Mouse (Mus musculus) lung, embryonic 16.5 days (tissue): ENCODE measurements around the gene Aif1. TPM values are rescaled to one million over a fixed set of nuclear protein-coding genes. Genes with fewer than 3 reads are reported as not detected.

Experiments
- ATAC-seq: fragments of 200-750 bp; cut with Nextera tagmentation; 2 replicates; pipeline ENCODE4 v1.8.0; 2017; ENCODE audit warnings: low read depth, mild to moderate bottlenecking, moderate library complexity
- H3K27ac ChIP-seq: fragments of 300-500 bp; sonication (generic); 2 replicates; pipeline ENCODE4 v1.5.1; 2014; ENCODE audit warnings: mild to moderate bottlenecking, control low read depth, low read length
- H3K27me3 ChIP-seq: fragments of 300-500 bp; sonication (generic); 2 replicates; pipeline ENCODE4 v1.6.1; 2014; ENCODE audit warnings: low read depth, low read length, mixed read lengths; ENCODE audit not compliant: control insufficient read depth, insufficient read depth
- H3K36me3 ChIP-seq: fragments of 300-500 bp; sonication (generic); 2 replicates; pipeline ENCODE4 v1.6.1; 2014; ENCODE audit warnings: low read length; ENCODE audit not compliant: control insufficient read depth, insufficient read depth
- H3K4me1 ChIP-seq: fragments of 300-500 bp; sonication (generic); replicated peaks from 2 replicates; pipeline ENCODE4 v1.6.1; 2014; ENCODE audit warnings: low read length, mixed read lengths; ENCODE audit not compliant: control insufficient read depth, insufficient read depth
- H3K4me2 ChIP-seq: fragments of 300-500 bp; sonication (generic); 2 replicates; pipeline ENCODE4 v1.6.1; 2014; ENCODE audit warnings: low read depth, low read length, control low read depth
- H3K4me3 ChIP-seq: fragments of 300-500 bp; sonication (generic); 2 replicates; pipeline ENCODE4 v1.5.1; 2014; ENCODE audit warnings: mild to moderate bottlenecking, low read length, control low read depth
- H3K9ac ChIP-seq: fragments of 300-500 bp; sonication (generic); 2 replicates; pipeline ENCODE4 v1.6.1; 2014; ENCODE audit warnings: low read length, control low read depth
- H3K9me3 ChIP-seq: fragments of 300-500 bp; sonication (generic); 2 replicates; pipeline ENCODE4 v1.6.1; 2016; ENCODE audit warnings: low read length; ENCODE audit not compliant: control insufficient read depth
- WGBS: fragments of 180-500 bp; shearing (Covaris S2); extraction: QIAGEN DNeasy Blood & Tissue Kit; methylation state at CpG from one replicate; pipeline ENCODE4 v1.1.7; 2014; 5-methylcytosine and 5-hydroxymethylcytosine counted together
- polyA plus RNA-seq: library from polyadenylated mRNA; unstranded; fragments of >200 nt; fragmentation: Nextera tagmentation; extraction: Ambion mirVana; gene quantifications from 2 replicates; pipeline ENCODE4 v1.2.1, GENCODE M21; 2015

The Aif1 gene
- polyA plus RNA-seq, 1 experiment from 2014 or later: 7.3 TPM

- no peaks in the 10 kb centered on the region for H3K36me3 ChIP-seq
- H3K9ac ChIP-seq: no peak overlapping the region
- no peak overlapping the region for H3K27ac ChIP-seq
- H3K4me2 ChIP-seq: no peak overlapping the region
- WGBS: 57% methylated on average over 1 of the region's 1 CpGs
- H3K9me3 ChIP-seq: no peaks in the 10 kb centered on the region
- H3K4me3 ChIP-seq: no peak overlapping the region
- peaks cover 8% of the 10 kb centered on the region; the same call in 1 of the 2 replicates for H3K4me1 ChIP-seq
- no peak for ATAC-seq
- 0 out of 2 replicates have a peak, but pooled peaks cover 1% of the 10 kb centered on the region for H3K27me3 ChIP-seq
Observed at GRCm38 (mm10) chr17:35189186-35189585, 13.3 kb upstream of the Aif1 start.

- no peak within 1 kb of the TSS for H3K27ac ChIP-seq
Observed at GRCm38 (mm10) chr17:35187959-35188610, 12.2 kb upstream of the Aif1 start, which contains the start of gene Lst1. TSS of gene Lst1 (minus strand) at chr17:35188439.

GRCm38 (mm10) chr17:35187345-35187744, 11.5 kb upstream of the Aif1 start:
- Histone ChIP-seq H3K4me2 (no peak overlapping the region), H3K27me3 (no peaks in the 10 kb centered on the region), H3K36me3 (no peaks in the 10 kb centered on the region), H3K9me3 (no peaks in the 10 kb centered on the region), H3K9ac (no peak overlapping the region), H3K4me1 (peaks cover 7% of the 10 kb centered on the region; the same call in 1 of the 2 replicates), H3K4me3 (no peak overlapping the region), H3K27ac (no peak overlapping the region)
- ATAC-seq: no peak
- 53% methylated on average over 4 of the region's 4 CpGs for WGBS

More at GRCm38 (mm10) chr17:35187959-35188610, 12.2 kb upstream of the Aif1 start, which contains the start of gene Lst1:
- no peak within 1 kb of the TSS for H3K9ac ChIP-seq
- no peaks in the 10 kb centered on the region for H3K36me3 ChIP-seq
- ATAC-seq: no peak
- H3K9me3 ChIP-seq: no peaks in the 10 kb centered on the region
- WGBS: 71% methylated on average over 7 of the region's 7 CpGs
- H3K4me1 ChIP-seq: peaks cover 7% of the 10 kb centered on the region; the same call in 1 of the 2 replicates
- no peaks in the 10 kb centered on the region for H3K27me3 ChIP-seq
- H3K4me2 ChIP-seq: no peak within 1 kb of the TSS
- no peak within 1 kb of the TSS for H3K4me3 ChIP-seq

DNA sequence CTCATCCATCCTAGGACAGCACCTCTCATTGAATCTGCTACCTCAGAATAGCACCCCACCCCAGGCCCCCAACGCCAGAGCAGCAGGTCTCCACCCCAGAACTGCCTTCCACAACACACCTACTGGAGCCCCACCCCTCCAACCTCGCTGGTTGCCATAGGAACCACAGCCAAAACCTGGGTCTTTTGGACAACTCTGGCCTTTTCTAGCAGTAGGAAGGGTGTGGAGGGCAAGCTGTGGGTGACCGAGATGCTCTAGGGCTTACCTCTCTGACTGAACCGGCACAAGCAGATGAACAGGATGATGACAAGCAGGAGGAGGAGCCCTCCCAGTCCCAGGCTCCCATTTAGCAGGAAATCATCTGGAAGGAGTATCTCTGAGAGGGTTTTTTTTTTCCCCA, 10.8 kb upstream of the Aif1 start:
- Histone ChIP-seq H3K36me3 (no peaks in the 10 kb centered on the region), H3K27ac (peak overlapping the region; percentile 64), H3K4me1 (peaks cover 7% of the 10 kb centered on the region; the same call in 1 of the 2 replicates), H3K9ac (peak overlapping the region; percentile 50), H3K9me3 (no peaks in the 10 kb centered on the region), H3K4me3 (peak overlapping the region; percentile 56), H3K27me3 (no peaks in the 10 kb centered on the region), H3K4me2 (peak overlapping the region; percentile 48)
- ATAC-seq: peak; percentile 41
- 2% methylated on average over 4 of the region's 4 CpGs for WGBS

DNA sequence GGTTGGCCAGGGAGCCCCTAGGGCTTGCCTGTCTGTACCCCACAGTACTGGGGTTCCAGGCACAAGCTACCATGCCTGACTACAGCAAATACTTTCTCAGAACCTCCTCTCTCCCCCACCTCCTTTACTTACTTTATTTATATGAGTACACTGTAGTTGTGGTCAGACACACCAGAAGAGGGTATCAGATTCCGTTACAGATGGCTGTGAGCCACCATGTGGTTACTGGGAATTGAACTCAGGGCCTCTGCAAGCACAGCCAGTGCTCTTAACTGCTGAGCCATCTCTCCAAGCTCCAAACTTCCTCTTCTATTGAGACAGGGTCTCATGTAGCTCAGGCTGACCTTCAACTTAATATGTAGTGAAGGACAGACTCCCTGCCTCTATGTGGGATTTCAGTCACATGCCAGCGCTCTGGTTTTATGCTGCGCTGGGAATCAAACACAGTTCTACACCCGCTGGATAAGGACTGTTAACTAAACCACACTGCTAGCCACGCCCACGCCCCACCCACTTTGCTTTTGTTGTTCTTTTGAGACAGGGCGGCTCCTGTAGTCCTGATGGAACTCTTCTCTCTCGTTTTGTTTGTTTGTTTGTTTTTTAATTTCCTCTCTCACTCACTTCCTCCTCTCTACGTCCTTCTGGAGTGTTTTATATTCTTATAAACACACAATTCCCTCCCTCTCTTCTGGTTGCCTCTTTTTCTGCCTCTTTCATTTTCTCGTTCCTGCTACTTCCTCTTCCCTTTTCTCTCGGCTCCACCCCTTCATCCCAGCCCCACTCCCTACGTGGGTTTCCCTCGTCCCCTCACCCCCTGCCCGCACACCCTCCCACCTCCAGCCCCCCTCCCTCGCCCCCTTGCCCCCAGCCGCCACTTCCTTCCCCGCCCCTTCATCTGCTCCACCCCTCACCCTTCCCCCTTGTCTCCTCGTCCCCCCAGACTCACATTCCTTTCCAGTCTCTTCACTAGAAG, 10.1 kb upstream of the Aif1 start:
- peak overlapping the region; percentile 64 for H3K27ac ChIP-seq
- H3K4me3 ChIP-seq: peak overlapping the region; percentile 56
- WGBS: 2% methylated on average over 18 of the region's 18 CpGs
- no peaks in the 10 kb centered on the region for H3K36me3 ChIP-seq
- ATAC-seq: peak; percentile 86
- H3K4me2 ChIP-seq: peak overlapping the region; percentile 48
- peak overlapping the region; percentile 50 for H3K9ac ChIP-seq
- no peaks in the 10 kb centered on the region for H3K9me3 ChIP-seq
- H3K4me1 ChIP-seq: peaks cover 7% of the 10 kb centered on the region; the same call in 1 of the 2 replicates
- no peaks in the 10 kb centered on the region for H3K27me3 ChIP-seq

DNA sequence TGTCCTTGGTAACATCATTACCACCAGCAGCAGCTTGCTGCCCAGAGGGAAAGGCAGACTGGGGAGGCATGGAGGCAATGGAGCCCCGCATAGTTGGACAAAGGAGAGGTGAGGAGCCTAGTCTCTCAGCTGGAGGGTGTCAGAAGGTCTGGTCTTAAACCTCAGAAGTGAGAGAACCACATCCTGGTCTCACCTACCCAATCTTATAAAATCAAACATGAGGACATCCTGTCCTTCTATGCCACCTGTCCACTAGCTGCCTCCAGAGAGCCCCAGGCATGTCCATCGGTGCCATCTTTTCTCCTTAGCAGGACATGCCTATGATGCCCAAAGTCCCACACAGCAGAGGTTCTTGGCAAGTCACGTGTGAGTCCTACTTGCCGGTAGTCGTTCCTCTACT, 4.2 kb upstream of the Aif1 start:
- ATAC-seq: no peak
- 80% methylated on average over 5 of the region's 5 CpGs for WGBS
- H3K4me1 ChIP-seq: no peaks in the 10 kb centered on the region

DNA sequence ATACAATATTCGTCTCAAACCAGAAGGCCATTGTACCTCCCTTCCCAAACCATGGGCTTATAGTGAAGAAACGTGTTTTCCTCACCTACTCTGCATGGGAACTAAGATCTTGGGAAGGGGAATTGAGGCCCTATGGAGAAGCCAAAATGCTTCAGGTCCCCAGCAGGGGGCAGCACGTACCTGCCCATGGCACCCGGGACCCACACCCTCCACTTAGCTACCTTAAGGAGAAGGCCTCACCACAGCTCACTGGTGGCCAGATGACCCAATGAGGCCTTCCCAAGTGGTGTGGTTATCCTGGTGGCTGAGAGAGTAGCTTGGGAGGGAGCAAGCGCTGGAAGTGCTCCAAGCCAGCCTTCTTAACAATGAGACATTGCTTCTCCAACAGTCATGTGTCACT, 2.7 kb upstream of the Aif1 start:
- ATAC-seq: peak; percentile 86
- no peaks in the 10 kb centered on the region for H3K4me1 ChIP-seq
- WGBS: 8% methylated on average over 5 of the region's 5 CpGs

More for the DNA sequence above, 4.2 kb upstream of the Aif1 start:
- Histone ChIP-seq H3K36me3 (no peaks in the 10 kb centered on the region), H3K27me3 (no peaks in the 10 kb centered on the region), H3K27ac (no peak overlapping the region), H3K4me2 (no peak overlapping the region), H3K9me3 (no peaks in the 10 kb centered on the region), H3K4me3 (no peak overlapping the region), H3K9ac (no peak overlapping the region)

DNA sequence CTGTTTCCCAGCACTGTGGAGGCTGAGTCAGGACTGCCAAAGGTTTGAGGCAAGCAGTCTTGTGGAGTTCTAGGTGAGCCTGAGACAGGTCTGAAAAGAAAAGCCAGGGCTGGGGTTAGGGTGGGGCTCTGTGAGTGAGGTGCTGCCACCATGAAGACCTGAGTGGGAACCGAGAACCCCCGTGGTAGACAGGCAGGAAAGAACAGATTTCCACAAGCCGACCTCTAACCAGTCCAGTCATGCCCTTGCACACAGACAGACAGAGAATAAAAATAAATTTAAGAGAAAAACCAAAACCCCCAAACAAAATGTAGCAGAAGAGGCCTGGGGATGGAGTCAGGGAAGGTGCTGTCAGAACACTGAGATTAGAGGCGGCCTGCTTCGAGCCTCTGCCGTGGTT, 486 bp downstream of the Aif1 start:
- ATAC-seq: no peak
- no peaks in the 10 kb centered on the region for H3K4me1 ChIP-seq
- H3K36me3 ChIP-seq: no peaks in the 10 kb centered on the region
- WGBS: 66% methylated on average over 6 of the region's 6 CpGs
- H3K9me3 ChIP-seq: no peaks in the 10 kb centered on the region
- H3K27me3 ChIP-seq: no peaks in the 10 kb centered on the region
- no peak overlapping the region for H3K4me3 ChIP-seq
- no peak overlapping the region for H3K9ac ChIP-seq
- no peak overlapping the region for H3K4me2 ChIP-seq
- H3K27ac ChIP-seq: no peak overlapping the region

More for the DNA sequence above, 2.7 kb upstream of the Aif1 start:
- Histone ChIP-seq H3K9ac (no peak overlapping the region), H3K36me3 (no peaks in the 10 kb centered on the region), H3K4me3 (no peak overlapping the region), H3K4me2 (no peak overlapping the region), H3K27me3 (no peaks in the 10 kb centered on the region), H3K9me3 (no peaks in the 10 kb centered on the region), H3K27ac (no peak overlapping the region)
